Mouse (Mus musculus) WW6 (cell line): ENCODE data around the gene Hspb2.

ENCODE experiments used
- DNase-seq: peaks from one replicate; pipeline ENCODE4 v3.0.0-alpha.2; 2013; ENCODE audit warnings: low read depth, low spot score

Hspb2 gene

GRCm38 (mm10) chr9:50752054-50752602 lies at the start of gene Hspb2:
TSS of gene Hspb2 (minus strand) at chr9:50752354.
- no peak for DNase-seq

GRCm38 (mm10) chr9:50800985-50801384 lies 48.8 kb upstream of the Hspb2 start:
- no peak for DNase-seq

- no peak for DNase-seq
These were observed 46.2 kb upstream of the Hspb2 start for GRCm38 (mm10) chr9:50798368-50798767.

- DNase-seq: no peak
These were observed 45.5 kb upstream of the Hspb2 start for GRCm38 (mm10) chr9:50797641-50798040.

- no peak for DNase-seq
These were observed 44.6 kb upstream of the Hspb2 start for GRCm38 (mm10) chr9:50796776-50797175.

GRCm38 (mm10) chr9:50795266-50795665 lies 43.1 kb upstream of the Hspb2 start:
- no peak for DNase-seq

- DNase-seq: no peak
These were observed 30.0 kb upstream of the Hspb2 start for GRCm38 (mm10) chr9:50782155-50782554.

- DNase-seq: no peak
These were observed 24.1 kb upstream of the Hspb2 start for GRCm38 (mm10) chr9:50776162-50776760.

GRCm38 (mm10) chr9:50775662-50776126 lies 23.5 kb upstream of the Hspb2 start:
- DNase-seq: no peak

- DNase-seq: no peak
These were observed 22.9 kb upstream of the Hspb2 start, which contains the start of the genes Alg9 and 1110032A03Rik for GRCm38 (mm10) chr9:50774991-50775612. TSS of gene Alg9 (plus strand) at chr9:50775019. TSS of gene 1110032A03Rik (minus strand) at chr9:50775520.

- DNase-seq: no peak
These were observed 21.9 kb upstream of the Hspb2 start for GRCm38 (mm10) chr9:50774026-50774462.

GRCm38 (mm10) chr9:50770011-50770410 lies 17.9 kb upstream of the Hspb2 start:
- DNase-seq: no peak

- DNase-seq: peak; percentile 94
These were observed 16.2 kb upstream of the Hspb2 start, which contains the start of gene Fdxacb1 for GRCm38 (mm10) chr9:50768107-50769002. TSS of gene Fdxacb1 (plus strand) at chr9:50768236.

- DNase-seq: no peak
These were observed 15.5 kb upstream of the Hspb2 start for GRCm38 (mm10) chr9:50767531-50768106.

GRCm38 (mm10) chr9:50763331-50763730 lies 11.2 kb upstream of the Hspb2 start:
- no peak for DNase-seq

GRCm38 (mm10) chr9:50761520-50762243 lies 9.5 kb upstream of the Hspb2 start:
- no peak for DNase-seq

GRCm38 (mm10) chr9:50756711-50757110 lies 4.6 kb upstream of the Hspb2 start:
- no peak for DNase-seq

- DNase-seq: no peak
These were observed 1.8 kb upstream of the Hspb2 start for GRCm38 (mm10) chr9:50753947-50754346.

- DNase-seq: no peak
These were observed 846 bp upstream of the Hspb2 start for GRCm38 (mm10) chr9:50752784-50753615.

- DNase-seq: no peak
These were observed 831 bp downstream of the Hspb2 start, which contains the start of gene Cryab for GRCm38 (mm10) chr9:50751323-50751722. TSS of gene Cryab (plus strand) at chr9:50751325.
